Mouse (Mus musculus): ENCODE results near the gene Zfp771.

DNA sequence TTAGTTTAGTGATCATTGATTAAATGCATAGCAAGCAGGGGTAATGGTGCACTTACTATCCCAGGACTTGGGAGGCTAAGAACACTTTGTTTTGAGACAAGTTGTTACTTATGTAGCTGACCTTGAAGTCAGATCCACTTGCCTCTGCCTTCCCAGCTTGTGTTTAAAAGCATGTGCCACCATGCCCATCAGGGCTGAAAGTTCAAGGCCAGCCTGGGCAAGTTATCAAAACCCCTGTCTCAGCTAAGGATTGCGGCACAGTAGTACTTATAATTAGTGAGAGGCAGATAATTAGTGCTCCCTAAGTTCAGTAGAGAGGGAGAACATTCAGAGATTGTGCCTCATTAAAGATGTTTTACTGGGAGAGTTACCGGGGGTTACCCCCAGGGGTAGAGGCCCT is 9.3 kb upstream of the Zfp771 start:
- TF ChIP-seq POLR2A (IDR thresholded peaks at IDR 0.05; ENCODE audit: low read depth, low read length) (no peak), CTCF (IDR thresholded peaks at IDR 0.05; ENCODE audit: extremely low read depth, insufficient read length, insufficient replicate concordance, low read depth, low read length) (no peak)

All from small intestine, adult 2 months (tissue).